Mouse (Mus musculus): ENCODE data around the gene Cnga3.

- no peak for TF ChIP-seq CTCF (IDR thresholded peaks at IDR 0.05; ENCODE audit: control insufficient read depth, insufficient read depth, insufficient read length)
- TF ChIP-seq USF1 (IDR thresholded peaks at IDR 0.05; ENCODE audit: low read depth): no peak
- no peak for TF ChIP-seq MAX (IDR thresholded peaks at IDR 0.05)
- TF ChIP-seq MYOD1 (IDR thresholded peaks at IDR 0.05; ENCODE audit: control insufficient read depth, insufficient read length, low read depth): no peak
- TF ChIP-seq MYOG (IDR thresholded peaks at IDR 0.05; ENCODE audit: control insufficient read depth, extremely low read depth, insufficient read length): no peak
- TF ChIP-seq FOSL1 (IDR thresholded peaks at IDR 0.05; ENCODE audit: insufficient read depth, low read length, poor library complexity, severe bottlenecking): no peak
Observed at GRCm38 (mm10) chr1:37305691-37306287, 91.6 kb downstream of the Cnga3 start.
